Mouse (Mus musculus) E14TG2a.4 (cell line): ENCODE measurements around the gene Cldn22.

Experiments used
- H3K27me3 ChIP-seq: 2 replicates; pipeline ENCODE4 v1.6.1; 2014; ENCODE audit warnings: low read length, control low read depth; ENCODE audit not compliant: insufficient read depth
- H3K36me3 ChIP-seq: 2 replicates; pipeline ENCODE4 v1.6.1; 2014; ENCODE audit warnings: low read length, control low read depth; ENCODE audit not compliant: insufficient read depth
- H3K4me1 ChIP-seq: replicated peaks from 2 replicates; pipeline ENCODE4 v1.6.1; 2014; ENCODE audit warnings: low read depth, low read length, control low read depth
- H3K4me3 ChIP-seq: replicated peaks from 2 replicates; pipeline ENCODE4 v1.5.1; 2014; ENCODE audit warnings: mild to moderate bottlenecking, low read length
- H3K9me3 ChIP-seq: 2 replicates; pipeline ENCODE4 v1.6.1; 2014; ENCODE audit warnings: low read length, control low read depth
- CTCF ChIP-seq: conservative IDR thresholded peaks from 2 replicates; pipeline ENCODE4 v1.5.1; 2014; ENCODE audit warnings: low read length
- NANOG ChIP-seq: IDR thresholded peaks from 2 replicates; pipeline ENCODE4 v1.6.1; 2014; ENCODE audit warnings: borderline replicate concordance, low read length, mixed read lengths
- POU5F1 ChIP-seq: IDR thresholded peaks from 2 replicates; pipeline ENCODE4 v1.6.1; 2014; ENCODE audit warnings: low read length, borderline replicate concordance

The Cldn22 gene

GRCm38 (mm10) chr8:47824182-47824581, at the start of gene Cldn22:
Gene Cldn22, plus strand, starts transcription at chr8:47824482.
- H3K9me3 ChIP-seq, result no peaks in the 10 kb centered on the region
- peaks cover 12% of the 10 kb centered on the region for H3K4me1 ChIP-seq
- H3K36me3 ChIP-seq, result peaks cover 12% of the 10 kb centered on the region; the same call in 1 of the 2 replicates
- no peak for TF ChIP-seq NANOG
- TF ChIP-seq POU5F1, result no peak
- no peak for TF ChIP-seq CTCF
- 0 out of 2 replicates have a peak, but pooled peaks cover 6% of the 10 kb centered on the region for H3K27me3 ChIP-seq
- H3K4me3 ChIP-seq, result 0 out of 2 replicates have a peak within 1 kb of the TSS, but pooled peaks have one; percentile 29

- TF ChIP-seq CTCF (no peak), NANOG (no peak), POU5F1 (no peak)
- Histone ChIP-seq H3K27me3 (peaks cover 15% of the 10 kb centered on the region), H3K4me1 (peaks cover 10% of the 10 kb centered on the region), H3K4me3 (no peak overlapping the region), H3K36me3 (no peaks in the 10 kb centered on the region), H3K9me3 (no peaks in the 10 kb centered on the region)
Measured at GRCm38 (mm10) chr8:47777415-47777814, 46.9 kb upstream of the Cldn22 start.

- Histone ChIP-seq H3K4me3 (no peak overlapping the region), H3K27me3 (peaks cover 15% of the 10 kb centered on the region), H3K4me1 (0 out of 2 replicates have a peak, but pooled peaks cover 3% of the 10 kb centered on the region), H3K36me3 (no peaks in the 10 kb centered on the region), H3K9me3 (peaks cover 4% of the 10 kb centered on the region; the same call in 1 of the 2 replicates)
- no peak for TF ChIP-seq CTCF
- TF ChIP-seq NANOG, result no peak
- TF ChIP-seq POU5F1, result no peak
Measured at GRCm38 (mm10) chr8:47779589-47779988, 44.7 kb upstream of the Cldn22 start.

- Histone ChIP-seq H3K27me3 (peaks cover 15% of the 10 kb centered on the region), H3K36me3 (no peaks in the 10 kb centered on the region), H3K9me3 (peaks cover 9% of the 10 kb centered on the region; the same call in 1 of the 2 replicates), H3K4me1 (peaks cover 11% of the 10 kb centered on the region; the same call in 1 of the 2 replicates), H3K4me3 (no peak overlapping the region)
- TF ChIP-seq POU5F1 (no peak), NANOG (no peak), CTCF (no peak)
Measured at GRCm38 (mm10) chr8:47781881-47782280, 42.4 kb upstream of the Cldn22 start.

- peaks cover 9% of the 10 kb centered on the region; the same call in 1 of the 2 replicates for H3K4me1 ChIP-seq
- peaks cover 9% of the 10 kb centered on the region; the same call in 1 of the 2 replicates for H3K9me3 ChIP-seq
- no peaks in the 10 kb centered on the region for H3K36me3 ChIP-seq
- peaks cover 12% of the 10 kb centered on the region for H3K27me3 ChIP-seq
- H3K4me3 ChIP-seq, result no peak overlapping the region
- TF ChIP-seq CTCF, result no peak
- no peak for TF ChIP-seq NANOG
- TF ChIP-seq POU5F1, result no peak
Measured at GRCm38 (mm10) chr8:47783544-47783943, 40.7 kb upstream of the Cldn22 start.

- H3K27me3 ChIP-seq, result peaks cover 12% of the 10 kb centered on the region
- H3K9me3 ChIP-seq, result peaks cover 9% of the 10 kb centered on the region; the same call in 1 of the 2 replicates
Measured at GRCm38 (mm10) chr8:47783944-47784343, 40.3 kb upstream of the Cldn22 start.

GRCm38 (mm10) chr8:47784436-47784835, 39.8 kb upstream of the Cldn22 start:
- H3K4me1 ChIP-seq, result peaks cover 9% of the 10 kb centered on the region; the same call in 1 of the 2 replicates

More at GRCm38 (mm10) chr8:47783944-47784343, 40.3 kb upstream of the Cldn22 start:
- Histone ChIP-seq H3K36me3 (no peaks in the 10 kb centered on the region), H3K4me1 (peaks cover 9% of the 10 kb centered on the region; the same call in 1 of the 2 replicates), H3K4me3 (no peak overlapping the region)
- no peak for TF ChIP-seq CTCF
- TF ChIP-seq NANOG, result no peak
- TF ChIP-seq POU5F1, result no peak

GRCm38 (mm10) chr8:47786323-47786722, 38.0 kb upstream of the Cldn22 start:
- peaks cover 9% of the 10 kb centered on the region; the same call in 1 of the 2 replicates for H3K9me3 ChIP-seq
- H3K4me3 ChIP-seq, result no peak overlapping the region
- H3K27me3 ChIP-seq, result peaks cover 5% of the 10 kb centered on the region; the same call in 1 of the 2 replicates
- no peaks in the 10 kb centered on the region for H3K36me3 ChIP-seq
- TF ChIP-seq CTCF (no peak), POU5F1 (no peak), NANOG (no peak)
- peaks cover 9% of the 10 kb centered on the region; the same call in 1 of the 2 replicates for H3K4me1 ChIP-seq

More at GRCm38 (mm10) chr8:47784436-47784835, 39.8 kb upstream of the Cldn22 start:
- Histone ChIP-seq H3K9me3 (peaks cover 9% of the 10 kb centered on the region; the same call in 1 of the 2 replicates), H3K27me3 (peaks cover 12% of the 10 kb centered on the region), H3K4me3 (no peak overlapping the region), H3K36me3 (no peaks in the 10 kb centered on the region)
- TF ChIP-seq CTCF (no peak), POU5F1 (no peak), NANOG (no peak)
